Mouse (Mus musculus): Measurements from ENCODE around the gene Stk19.
"Not testable (repeated sequence)": the region's sequence is repeated elsewhere in the genome, so short reads cannot be mapped to it uniquely, and the experiment has no call there.

Stk19 gene

GRCm38 (mm10) chr17:34840736-34841307 lies 4.1 kb upstream of the Stk19 start:
- in situ Hi-C loops (cut with MseI, MboI), result no loop called here

- in situ Hi-C loops (cut with MseI, MboI), result no loop called here
Observed at GRCm38 (mm10) chr17:34838785-34839184, 2.0 kb upstream of the Stk19 start.

GRCm38 (mm10) chr17:34837464-34838324 lies 949 bp upstream of the Stk19 start:
- in situ Hi-C loops (cut with MseI, MboI), result no loop called here

- in situ Hi-C loops (cut with MseI, MboI), result no loop called here
Observed at GRCm38 (mm10) chr17:34836155-34836855, 440 bp downstream of the Stk19 start.

- in situ Hi-C loops (cut with MseI, MboI), result not testable (repeated sequence)
Observed at GRCm38 (mm10) chr17:34830776-34831175, 6.0 kb downstream of the Stk19 start.

- in situ Hi-C loops (cut with MseI, MboI), result no loop called here
Observed at GRCm38 (mm10) chr17:34814818-34815370, 21.9 kb downstream of the Stk19 start.

GRCm38 (mm10) chr17:34813747-34814146 lies 23.0 kb downstream of the Stk19 start:
- in situ Hi-C loops (cut with MseI, MboI), result not testable (repeated sequence)

- in situ Hi-C loops (cut with MseI, MboI), result no loop called here
Observed at GRCm38 (mm10) chr17:34811275-34811674, 25.5 kb downstream of the Stk19 start.

GRCm38 (mm10) chr17:34810811-34811210 lies 25.9 kb downstream of the Stk19 start:
- in situ Hi-C loops (cut with MseI, MboI), result not testable (repeated sequence)

- in situ Hi-C loops (cut with MseI, MboI), result not testable (repeated sequence)
Observed at GRCm38 (mm10) chr17:34810411-34810810, 26.3 kb downstream of the Stk19 start.

- in situ Hi-C loops (cut with MseI, MboI), result no loop called here
Observed at GRCm38 (mm10) chr17:34808599-34809205, 28.0 kb downstream of the Stk19 start.

GRCm38 (mm10) chr17:34807176-34807575 lies 29.6 kb downstream of the Stk19 start:
- in situ Hi-C loops (cut with MseI, MboI), result no loop called here

GRCm38 (mm10) chr17:34804871-34805562 lies 31.7 kb downstream of the Stk19 start:
- in situ Hi-C loops (cut with MseI, MboI), result loop anchor here in 1 of 2 experiments (5.0 kb wide), 1 partner anchor 83 kb away; no protein-coding TSS in a partner anchor

- in situ Hi-C loops (cut with MseI, MboI), result loop anchor here in 1 of 2 experiments (5.0 kb wide), 1 partner anchor 82 kb away; no protein-coding TSS in a partner anchor
Observed at GRCm38 (mm10) chr17:34804301-34804700, 32.4 kb downstream of the Stk19 start, which contains the start of gene Cyp21a1. Gene Cyp21a1, minus strand, starts transcription at chr17:34804561.

- in situ Hi-C loops (cut with MseI, MboI), result loop anchor here in 1 of 2 experiments (5.0 kb wide), 1 partner anchor 81 kb away; no protein-coding TSS in a partner anchor
Observed at GRCm38 (mm10) chr17:34803367-34803766, 33.4 kb downstream of the Stk19 start.

GRCm38 (mm10) chr17:34802756-34803155 lies 34.0 kb downstream of the Stk19 start:
- in situ Hi-C loops (cut with MseI, MboI), result loop anchor here in 1 of 2 experiments (5.0 kb wide), 1 partner anchor 80 kb away; no protein-coding TSS in a partner anchor

- in situ Hi-C loops (cut with MseI, MboI), result loop anchor here in 1 of 2 experiments (5.0 kb wide), 1 partner anchor 79 kb away; no protein-coding TSS in a partner anchor
Observed at GRCm38 (mm10) chr17:34800781-34801305, 35.9 kb downstream of the Stk19 start.

- in situ Hi-C loops (cut with MseI, MboI), result no loop called here
Observed at GRCm38 (mm10) chr17:34799531-34799925, 37.2 kb downstream of the Stk19 start.

- in situ Hi-C loops (cut with MseI, MboI), result no loop called here
Observed at GRCm38 (mm10) chr17:34798866-34799530, 37.7 kb downstream of the Stk19 start.

GRCm38 (mm10) chr17:34798071-34798470 lies 38.7 kb downstream of the Stk19 start:
- in situ Hi-C loops (cut with MseI, MboI), result not testable (repeated sequence)

Measured in mouse trophoblast stem cell (cell line).